Mouse (Mus musculus) left cerebral cortex, postnatal 25 days (tissue): ENCODE measurements around the gene Gsta2. TPM values are rescaled to one million over a fixed set of nuclear protein-coding genes. Genes with fewer than 3 reads are reported as not detected.
A peak's percentile ranks its signal among the peaks of the same experiment; 100 is the strongest.
"Not testable (repeated sequence)": the region's sequence is repeated elsewhere in the genome, so short reads cannot be mapped to it uniquely, and the experiment has no call there.

Experiments used
- DNase-seq, 2 experiments: peaks; one replicate each; pipeline ENCODE4 v3.0.0; 2022; ENCODE audit warnings: low spot score in 2 of 2, mixed read lengths in 1 of 2
- intact Hi-C: fragments of 180-260 bp; cut with DNase I; formaldehyde crosslinking; loops from one replicate; pipeline ENCODE4 v1.15.1; 2025
- total RNA-seq, 2 experiments: library from RNA; stranded (reverse); gene quantifications; 2 replicates each; pipeline ENCODE4 v1.2.3; 2021

Gene Gsta2
- total RNA-seq, 2 experiments from 2014 or later: 0.43 TPM; not detected in 1

- intact Hi-C loops: no loop called here
- no peak for DNase-seq
Observed at GRCm38 (mm10) chr9:78368671-78369293, 13.2 kb upstream of the Gsta2 start.

- DNase-seq, intact Hi-C loops: not testable (repeated sequence)
Observed at GRCm38 (mm10) chr9:78367959-78368358, 12.4 kb upstream of the Gsta2 start, which contains the start of gene Dppa5a. TSS of gene Dppa5a (minus strand) at chr9:78368177.

GRCm38 (mm10) chr9:78365850-78366544, 10.4 kb upstream of the Gsta2 start:
- DNase-seq: no peak
- intact Hi-C loops: no loop called here

- intact Hi-C loops: no loop called here
- DNase-seq: no peak
Observed at GRCm38 (mm10) chr9:78364701-78365100, 9.1 kb upstream of the Gsta2 start.

- intact Hi-C loops: no loop called here
- no peak for DNase-seq
Observed at GRCm38 (mm10) chr9:78363374-78363773, 7.8 kb upstream of the Gsta2 start.

GRCm38 (mm10) chr9:78360484-78360872, 4.9 kb upstream of the Gsta2 start:
- DNase-seq: no peak
- intact Hi-C loops: no loop called here

GRCm38 (mm10) chr9:78359750-78360483, 4.3 kb upstream of the Gsta2 start:
- intact Hi-C loops: loop anchor here (5.0 to 10.0 kb wide), 3 partner anchors 72 to 195 kb away; partner anchors contain the start of genes Gm17324 and Mto1
- no peak for DNase-seq

- peak; percentile 44 to 47 for DNase-seq
- intact Hi-C loops: loop anchor here (5.0 to 10.0 kb wide), 3 partner anchors 74 to 197 kb away; partner anchors contain the start of genes Gm17324 and Mto1
Observed at GRCm38 (mm10) chr9:78358053-78358452, 2.5 kb upstream of the Gsta2 start.

GRCm38 (mm10) chr9:78354665-78355578, 666 bp downstream of the Gsta2 start:
- no peak for DNase-seq
- intact Hi-C loops: loop anchor here (5.0 to 10.0 kb wide), 3 partner anchors 77 to 200 kb away; partner anchors contain the start of genes Gm17324 and Mto1

- no peak for DNase-seq
- intact Hi-C loops: loop anchor here (10.0 kb wide), 1 partner anchor 203 kb away; no protein-coding TSS in a partner anchor
Observed at GRCm38 (mm10) chr9:78351504-78352220, 3.9 kb downstream of the Gsta2 start.

GRCm38 (mm10) chr9:78350007-78350406, 5.6 kb downstream of the Gsta2 start:
- DNase-seq: not testable (repeated sequence)

GRCm38 (mm10) chr9:78349141-78349540, 6.4 kb downstream of the Gsta2 start:
- not testable (repeated sequence) for DNase-seq
- intact Hi-C loops: loop anchor here (10.0 kb wide), 1 partner anchor 54 kb away; no protein-coding TSS in a partner anchor

More at GRCm38 (mm10) chr9:78350007-78350406, 5.6 kb downstream of the Gsta2 start:
- intact Hi-C loops: loop anchor here (10.0 kb wide), 1 partner anchor 205 kb away; no protein-coding TSS in a partner anchor

- DNase-seq: not testable (repeated sequence)
- intact Hi-C loops: loop anchor here (10.0 kb wide), 1 partner anchor 54 kb away; no protein-coding TSS in a partner anchor
Observed at GRCm38 (mm10) chr9:78348206-78349004, 7.2 kb downstream of the Gsta2 start.

GRCm38 (mm10) chr9:78347004-78347403, 8.6 kb downstream of the Gsta2 start:
- DNase-seq: no peak
- intact Hi-C loops: loop anchor here (10.0 kb wide), 1 partner anchor 52 kb away; no protein-coding TSS in a partner anchor

GRCm38 (mm10) chr9:78345235-78345634, 10.4 kb downstream of the Gsta2 start:
- DNase-seq: not testable (repeated sequence)
- intact Hi-C loops: loop anchor here (10.0 kb wide), 1 partner anchor 50 kb away; no protein-coding TSS in a partner anchor

GRCm38 (mm10) chr9:78343055-78343454, 12.5 kb downstream of the Gsta2 start:
- intact Hi-C loops: loop anchor here (10.0 kb wide), 1 partner anchor 48 kb away; no protein-coding TSS in a partner anchor
- not testable (repeated sequence) for DNase-seq

GRCm38 (mm10) chr9:78342494-78342893, 13.1 kb downstream of the Gsta2 start:
- intact Hi-C loops: loop anchor here (10.0 kb wide), 1 partner anchor 48 kb away; no protein-coding TSS in a partner anchor
- not testable (repeated sequence) for DNase-seq
